Mouse (Mus musculus) kidney, postnatal 25 days (tissue): ENCODE measurements around the gene Zbtb32.

Experiments used
- DNase-seq, 2 experiments: peaks; one replicate each; pipeline ENCODE4 v3.0.0; 2021; ENCODE audit warnings: mixed read lengths in 2 of 2

Zbtb32 gene

GRCm38 (mm10) chr7:30599933-30600353 lies 1.2 kb upstream of the Zbtb32 start:
- peak; percentile 98 to 99 for DNase-seq

- DNase-seq: no peak
Measured at GRCm38 (mm10) chr7:30596811-30597210, 1.9 kb downstream of the Zbtb32 start.

- DNase-seq: no peak
Measured at GRCm38 (mm10) chr7:30596093-30596492, 2.6 kb downstream of the Zbtb32 start.

- DNase-seq: no peak
Measured at GRCm38 (mm10) chr7:30594510-30595024, 4.1 kb downstream of the Zbtb32 start.

- DNase-seq: no peak
Measured at GRCm38 (mm10) chr7:30593579-30594509, 4.9 kb downstream of the Zbtb32 start.

GRCm38 (mm10) chr7:30592772-30593423 lies 5.8 kb downstream of the Zbtb32 start:
- DNase-seq: no peak

- no peak for DNase-seq
Measured at GRCm38 (mm10) chr7:30591605-30591951, 7.1 kb downstream of the Zbtb32 start.

- DNase-seq: no peak
Measured at GRCm38 (mm10) chr7:30590927-30591604, 7.6 kb downstream of the Zbtb32 start.

GRCm38 (mm10) chr7:30589435-30590301 lies 9.0 kb downstream of the Zbtb32 start:
- DNase-seq: peak; percentile 90 to 91

- DNase-seq: peak; percentile 97 to 99
Measured at GRCm38 (mm10) chr7:30588676-30589434, 9.9 kb downstream of the Zbtb32 start, which contains the start of gene Kmt2b. Gene Kmt2b (minus strand): TSS chr7:30588726.

- peak in 1 of 2 experiments; percentile 38 for DNase-seq
Measured at GRCm38 (mm10) chr7:30587842-30588667, 10.7 kb downstream of the Zbtb32 start.

- no peak for DNase-seq
Measured at GRCm38 (mm10) chr7:30586455-30587020, 12.2 kb downstream of the Zbtb32 start.

- peak in 1 of 2 experiments; percentile 35 for DNase-seq
Measured at GRCm38 (mm10) chr7:30585170-30585569, 13.5 kb downstream of the Zbtb32 start.

GRCm38 (mm10) chr7:30584339-30584738 lies 14.4 kb downstream of the Zbtb32 start:
- DNase-seq: no peak

- peak in 1 of 2 experiments; percentile 49 for DNase-seq
Measured at GRCm38 (mm10) chr7:30581547-30581946, 17.2 kb downstream of the Zbtb32 start.

GRCm38 (mm10) chr7:30579950-30580349 lies 18.8 kb downstream of the Zbtb32 start:
- DNase-seq: no peak

GRCm38 (mm10) chr7:30572969-30573368 lies 25.7 kb downstream of the Zbtb32 start:
- DNase-seq: peak; percentile 83 to 90

GRCm38 (mm10) chr7:30572389-30572788 lies 26.3 kb downstream of the Zbtb32 start:
- DNase-seq: peak in 1 of 2 experiments; percentile 26

- no peak for DNase-seq
Measured at GRCm38 (mm10) chr7:30567555-30567954, 31.2 kb downstream of the Zbtb32 start.

GRCm38 (mm10) chr7:30566033-30566432 lies 32.7 kb downstream of the Zbtb32 start:
- DNase-seq: no peak
